Mouse (Mus musculus) ovary, adult 18-20 months (tissue): ENCODE data around the gene Ppp1r36.
"Not testable (repeated sequence)": the region's sequence is repeated elsewhere in the genome, so short reads cannot be mapped to it uniquely, and the experiment has no call there.

ENCODE experiments used
- DNase-seq: peaks from one replicate; pipeline ENCODE4 v3.0.0; 2022; ENCODE audit warnings: low spot score, mixed read lengths

Gene Ppp1r36

GRCm38 (mm10) chr12:76448127-76448526 lies 30.8 kb downstream of the Ppp1r36 start:
- no peak for DNase-seq

GRCm38 (mm10) chr12:76452203-76452602 lies 34.9 kb downstream of the Ppp1r36 start:
- DNase-seq, result no peak

- not testable (repeated sequence) for DNase-seq
Observed at GRCm38 (mm10) chr12:76458445-76458844, 41.1 kb downstream of the Ppp1r36 start.

GRCm38 (mm10) chr12:76459032-76459431 lies 41.7 kb downstream of the Ppp1r36 start:
- no peak for DNase-seq

- peak; percentile 54 for DNase-seq
Observed at GRCm38 (mm10) chr12:76463391-76463790, 46.1 kb downstream of the Ppp1r36 start.

- no peak for DNase-seq
Observed at GRCm38 (mm10) chr12:76464651-76465252, 47.4 kb downstream of the Ppp1r36 start.

GRCm38 (mm10) chr12:76466651-76467050 lies 49.3 kb downstream of the Ppp1r36 start:
- DNase-seq, result no peak

- no peak for DNase-seq
Observed at GRCm38 (mm10) chr12:76467256-76467655, 49.9 kb downstream of the Ppp1r36 start.

GRCm38 (mm10) chr12:76472046-76472445 lies 54.7 kb downstream of the Ppp1r36 start:
- no peak for DNase-seq

GRCm38 (mm10) chr12:76473562-76474245 lies 56.4 kb downstream of the Ppp1r36 start:
- DNase-seq, result no peak

GRCm38 (mm10) chr12:76474246-76474583 lies 56.9 kb downstream of the Ppp1r36 start:
- DNase-seq, result no peak

- no peak for DNase-seq
Observed at GRCm38 (mm10) chr12:76474802-76475201, 57.5 kb downstream of the Ppp1r36 start.

GRCm38 (mm10) chr12:76476146-76476545 lies 58.8 kb downstream of the Ppp1r36 start:
- no peak for DNase-seq

GRCm38 (mm10) chr12:76478309-76479023 lies 61.1 kb downstream of the Ppp1r36 start:
- DNase-seq, result no peak

GRCm38 (mm10) chr12:76479174-76479573 lies 61.8 kb downstream of the Ppp1r36 start:
- no peak for DNase-seq

GRCm38 (mm10) chr12:76479836-76480495 lies 62.6 kb downstream of the Ppp1r36 start:
- no peak for DNase-seq

GRCm38 (mm10) chr12:76482446-76482845 lies 65.1 kb downstream of the Ppp1r36 start:
- DNase-seq, result no peak

- no peak for DNase-seq
Observed at GRCm38 (mm10) chr12:76482948-76483347, 65.6 kb downstream of the Ppp1r36 start.

- DNase-seq, result no peak
Observed at GRCm38 (mm10) chr12:76484881-76485280, 67.5 kb downstream of the Ppp1r36 start.

GRCm38 (mm10) chr12:76485381-76485780 lies 68.0 kb downstream of the Ppp1r36 start:
- DNase-seq, result no peak

- DNase-seq, result no peak
Observed at GRCm38 (mm10) chr12:76486943-76487342, 69.6 kb downstream of the Ppp1r36 start.
